Mouse (Mus musculus) E14TG2a.4 (cell line): ENCODE results near the gene Serpine1.

ENCODE experiments used
- CTCF ChIP-seq: conservative IDR thresholded peaks from 2 replicates; pipeline ENCODE4 v1.5.1; 2014; ENCODE audit warnings: low read length
- NANOG ChIP-seq: IDR thresholded peaks from 2 replicates; pipeline ENCODE4 v1.6.1; 2014; ENCODE audit warnings: borderline replicate concordance, low read length, mixed read lengths
- POU5F1 ChIP-seq: IDR thresholded peaks from 2 replicates; pipeline ENCODE4 v1.6.1; 2014; ENCODE audit warnings: low read length, borderline replicate concordance

DNA sequence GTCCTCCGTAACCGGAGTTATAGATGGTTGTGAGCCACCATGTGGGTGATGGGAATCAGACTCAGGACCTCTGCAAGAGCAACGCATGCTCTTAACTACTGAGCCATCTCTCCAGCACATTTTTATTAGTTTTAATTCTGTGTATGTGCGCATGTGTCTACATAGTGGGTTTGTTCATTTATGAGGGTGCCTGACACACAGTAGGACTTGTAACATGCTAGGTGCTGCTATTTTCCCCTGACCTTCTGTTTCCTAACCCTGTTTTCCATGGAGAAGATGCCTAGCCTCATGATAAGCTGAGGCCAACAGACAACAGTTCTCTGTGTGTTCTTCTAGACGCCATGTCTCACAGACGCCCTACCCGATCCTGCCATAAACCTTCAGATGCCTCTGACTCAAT lies 28.1 kb downstream of the Serpine1 start:
- TF ChIP-seq CTCF (no peak), POU5F1 (no peak), NANOG (no peak)
